ENCODE assay signal across 8 mouse cellular contexts in the genomic region with DNA sequence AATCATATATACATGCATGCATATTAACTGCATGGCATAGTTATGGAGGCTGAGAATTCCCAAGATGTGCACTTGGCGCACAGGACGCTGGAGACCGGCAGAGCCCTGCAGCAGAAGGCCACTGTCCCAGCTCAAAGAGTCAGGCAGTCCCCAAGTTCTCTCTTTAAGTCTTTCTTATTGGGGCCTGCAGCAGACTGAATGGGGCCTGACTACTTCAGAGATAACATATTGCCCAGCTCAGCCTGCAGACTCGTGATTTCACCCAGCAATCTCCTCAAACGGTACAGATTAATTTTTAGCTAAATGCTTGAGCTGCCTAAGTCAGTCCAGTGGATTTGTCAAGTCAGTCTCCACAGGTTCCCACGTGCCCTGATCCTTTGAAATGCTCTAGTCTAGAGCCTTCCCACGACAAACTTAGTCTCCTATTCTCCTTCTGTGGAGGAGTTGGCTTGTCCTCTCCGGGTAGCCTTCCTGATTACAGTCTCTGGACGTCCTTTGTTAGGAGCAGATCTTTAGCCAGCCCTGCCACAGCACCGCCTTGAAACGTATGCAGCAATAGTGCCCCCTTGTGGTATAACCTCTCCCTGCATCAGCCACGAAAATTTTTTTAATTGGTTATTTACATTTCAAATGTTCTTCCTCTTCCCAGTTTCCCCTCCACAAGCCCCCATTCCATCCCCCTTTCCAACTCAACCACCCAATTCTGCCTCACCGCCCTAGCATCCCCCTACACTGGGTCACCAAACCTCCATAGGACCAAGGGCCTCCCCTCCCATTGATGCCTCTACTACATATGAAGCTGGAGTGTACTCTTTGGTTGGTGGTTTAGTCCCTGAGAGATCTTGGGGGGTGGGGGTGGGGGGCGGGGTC. TPM values are rescaled to one million over a fixed set of nuclear protein-coding genes. Genes with fewer than 3 reads are reported as not detected.
DNase-seq lines count a peak whose midpoint lies in the region; ATAC-seq and TF ChIP-seq lines count a peak whose summit lies in the region.

No protein-coding gene starts in this region.

- H3K36me3 ChIP-seq in E14TG2a.4 (ENCODE audit: insufficient read depth, low read length): no peaks in the 10 kb centered on the region
- H3K36me3 ChIP-seq in forebrain, embryonic 10.5 days (replicated peaks): peaks cover 11% of the 10 kb centered on the region
- H3K36me3 ChIP-seq in heart, postnatal 0 days (replicated peaks; ENCODE audit: control insufficient read depth, insufficient read depth, low read length): peaks cover 20% of the 10 kb centered on the region
- peaks cover 16% of the 10 kb centered on the region for H3K36me3 ChIP-seq in liver, embryonic 13.5 days
- no peaks in the 10 kb centered on the region; the same call in 1 of the 2 replicates for H3K36me3 ChIP-seq in neural tube, embryonic 12.5 days

- peak; percentile 92 for TF ChIP-seq CTCF in E14TG2a.4 (conservative IDR thresholded peaks at IDR 0.05; ENCODE audit: low read length)
- peak; percentile 95 for TF ChIP-seq CTCF in heart, postnatal 0 days (IDR thresholded peaks at IDR 0.05; ENCODE audit: low read depth)

- H3K9me3 ChIP-seq in E14TG2a.4 (ENCODE audit: low read length): peaks cover 4% of the 10 kb centered on the region; the same call in 1 of the 2 replicates
- no peaks in the 10 kb centered on the region for H3K9me3 ChIP-seq in forebrain, embryonic 10.5 days
- H3K9me3 ChIP-seq in heart, postnatal 0 days (replicated peaks; ENCODE audit: control insufficient read depth, low read length): 0 out of 2 replicates have a peak, but pooled peaks cover 8% of the 10 kb centered on the region
- H3K9me3 ChIP-seq in liver, embryonic 13.5 days (replicated peaks): no peaks in the 10 kb centered on the region
- H3K9me3 ChIP-seq in neural tube, embryonic 12.5 days: no peaks in the 10 kb centered on the region

- no peaks in the 10 kb centered on the region for H3K4me1 ChIP-seq in E14TG2a.4 (replicated peaks; ENCODE audit: low read depth, low read length)
- peaks cover 8% of the 10 kb centered on the region for H3K4me1 ChIP-seq in forebrain, embryonic 10.5 days
- H3K4me1 ChIP-seq in heart, postnatal 0 days (ENCODE audit: control insufficient read depth, insufficient read depth): peaks cover 14% of the 10 kb centered on the region
- H3K4me1 ChIP-seq in liver, embryonic 13.5 days (replicated peaks): peaks cover 8% of the 10 kb centered on the region
- no peaks in the 10 kb centered on the region for H3K4me1 ChIP-seq in neural tube, embryonic 12.5 days

- TF ChIP-seq EP300 in heart, postnatal 0 days (IDR thresholded peaks at IDR 0.05; ENCODE audit: low read depth): no peak

- H3K4me2 ChIP-seq in heart, postnatal 0 days (ENCODE audit: low read depth, low read length): no peak overlapping the region
- no peak overlapping the region for H3K4me2 ChIP-seq in liver, embryonic 13.5 days
- H3K4me2 ChIP-seq in neural tube, embryonic 12.5 days (replicated peaks): no peak overlapping the region

- WGBS in forebrain, embryonic 10.5 days: 31% methylated on average over 14 of the region's 14 CpGs
- 11% methylated on average over 14 of the region's 14 CpGs for WGBS in heart, postnatal 0 days
- 18% methylated on average over 14 of the region's 14 CpGs for WGBS in liver, embryonic 13.5 days (ENCODE audit: insufficient replicate concordance)
- 26% methylated on average over 14 of the region's 14 CpGs for WGBS in neural tube, embryonic 12.5 days

- no peak overlapping the region for H3K9ac ChIP-seq in heart, postnatal 0 days (replicated peaks; ENCODE audit: low read depth, low read length)
- no peak overlapping the region for H3K9ac ChIP-seq in liver, embryonic 13.5 days
- no peak overlapping the region for H3K9ac ChIP-seq in neural tube, embryonic 12.5 days

- peak; percentile 25 for DNase-seq in c-Kit-negative CD71-positive TER-119-positive erythroid progenitor cells, embryonic 14.5 days (ENCODE audit: low read depth, low spot score)
- peak; percentile 69 for DNase-seq in forebrain, embryonic 10.5 days (ENCODE audit: extremely low spot score, low spot score)
- DNase-seq in heart, postnatal 0 days (ENCODE audit: low spot score): peak; percentile 91
- peak; percentile 75 to 79 for DNase-seq in kidney, postnatal 25 days
- peak; percentile 24 for DNase-seq in liver, embryonic 13.5 days
- DNase-seq in telencephalon, adult 2 months (ENCODE audit: low read depth, low spot score): peak; percentile 54

- 0 out of 2 replicates have a peak, but pooled peaks cover under 1% of the 10 kb centered on the region for H3K27me3 ChIP-seq in E14TG2a.4 (ENCODE audit: insufficient read depth, low read length)
- no peaks in the 10 kb centered on the region for H3K27me3 ChIP-seq in forebrain, embryonic 10.5 days (ENCODE audit: poor library complexity, severe bottlenecking)
- H3K27me3 ChIP-seq in heart, postnatal 0 days (ENCODE audit: control insufficient read depth, insufficient read depth, low read length): no peaks in the 10 kb centered on the region
- no peaks in the 10 kb centered on the region for H3K27me3 ChIP-seq in liver, embryonic 13.5 days
- H3K27me3 ChIP-seq in neural tube, embryonic 12.5 days (replicated peaks): no peaks in the 10 kb centered on the region

- peak; percentile 89 for ATAC-seq in heart, postnatal 0 days (ENCODE audit: insufficient read depth, low read depth)
- ATAC-seq in liver, embryonic 13.5 days (ENCODE audit: low read depth): peak; percentile 65
- ATAC-seq in neural tube, embryonic 12.5 days (ENCODE audit: low FRiP score, low read depth): peak; percentile 88

- peak overlapping the region; percentile 82 for H3K27ac ChIP-seq in forebrain, embryonic 10.5 days
- peak overlapping the region; percentile 81 for H3K27ac ChIP-seq in heart, postnatal 0 days (ENCODE audit: low read depth)
- H3K27ac ChIP-seq in liver, embryonic 13.5 days: no peak overlapping the region
- H3K27ac ChIP-seq in neural tube, embryonic 12.5 days: no peak overlapping the region

- H3K4me3 ChIP-seq in E14TG2a.4 (replicated peaks; ENCODE audit: low read length): no peak overlapping the region
- H3K4me3 ChIP-seq in forebrain, embryonic 10.5 days: no peak overlapping the region
- H3K4me3 ChIP-seq in heart, postnatal 0 days (ENCODE audit: low read depth, low read length): no peak overlapping the region
- H3K4me3 ChIP-seq in liver, embryonic 13.5 days (replicated peaks): no peak overlapping the region
- H3K4me3 ChIP-seq in neural tube, embryonic 12.5 days: no peak overlapping the region

RNA-seq across cellular contexts. Expression of a gene that starts 40.9 kb away (rescaled TPM):
- polyA plus RNA-seq in forebrain, embryonic 10.5 days (2016; fragmentation: Nextera tagmentation; extraction: Ambion mirVana): 20.0 and 20.5 TPM in 2 replicates
- total RNA-seq in heart, postnatal 0 days (2014; rRNA removed; ENCODE audit: low replicate concordance): 424 and 484 TPM in 2 replicates
- 52.2 and 59.9 TPM in 2 replicates for polyA plus RNA-seq in heart, postnatal 0 days (2015; fragmentation: Nextera tagmentation; extraction: Ambion mirVana)
- 13.8 and 17.4 TPM in 2 replicates for polyA plus RNA-seq in liver, embryonic 13.5 days (2015; fragmentation: Nextera tagmentation; extraction: Ambion mirVana)
- 21.6 and 21.7 TPM in 2 replicates for polyA plus RNA-seq in neural tube, embryonic 12.5 days (2016; fragmentation: Nextera tagmentation; extraction: Ambion mirVana)

RNA-seq across cellular contexts. Expression of a gene that starts 57.6 kb away (rescaled TPM):
- 0.49 and 0.51 TPM in 2 replicates for polyA plus RNA-seq in forebrain, embryonic 10.5 days (2016; fragmentation: Nextera tagmentation; extraction: Ambion mirVana)
- total RNA-seq in heart, postnatal 0 days (2014; rRNA removed; ENCODE audit: low replicate concordance): not detected in 2 replicates
- 0.18 and 0.27 TPM in 2 replicates for polyA plus RNA-seq in heart, postnatal 0 days (2015; fragmentation: Nextera tagmentation; extraction: Ambion mirVana)
- polyA plus RNA-seq in liver, embryonic 13.5 days (2015; fragmentation: Nextera tagmentation; extraction: Ambion mirVana): 0.22 TPM in 1 of 2 replicates, not detected in the other
- polyA plus RNA-seq in neural tube, embryonic 12.5 days (2016; fragmentation: Nextera tagmentation; extraction: Ambion mirVana): 0.32 and 0.34 TPM in 2 replicates

Comparison
In these comparisons a context has a peak if more than half of its experiments do, and no peak if none do; other contexts are left out.
1. DNase-seq: peak in every context shown above with its lines; median percentile 91 in heart, postnatal 0 days; 77 in kidney, postnatal 25 days; 69 in forebrain, embryonic 10.5 days; 54 in telencephalon, adult 2 months; 25 in c-Kit-negative CD71-positive TER-119-positive erythroid progenitor cells, embryonic 14.5 days; 24 in liver, embryonic 13.5 days.
2. H3K27ac ChIP-seq: peak in forebrain, embryonic 10.5 days (single experiment) and heart, postnatal 0 days (single experiment); none in liver, embryonic 13.5 days (single experiment) and neural tube, embryonic 12.5 days (single experiment).
3. Peak in every context shown above with its lines, with median percentiles within 50 percentile points of each other: ATAC-seq.